Mouse (Mus musculus) heart, embryonic 12.5 days (tissue): ENCODE results near the gene Fkbp10. TPM values are rescaled to one million over a fixed set of nuclear protein-coding genes. Genes with fewer than 3 reads are reported as not detected.
A peak's percentile ranks its signal among the peaks of the same experiment; 100 is the strongest.

ENCODE experiments used
- ATAC-seq: fragments of 200-750 bp; cut with Nextera tagmentation; 2 replicates; pipeline ENCODE4 v1.8.0; 2017; ENCODE audit warnings: moderate TSS enrichment, moderate library complexity; ENCODE audit not compliant: insufficient number of reproducible peaks, low FRiP score
- H3K27ac ChIP-seq: fragments of 300-500 bp; sonication (generic); 2 replicates; pipeline ENCODE4 v1.5.1; 2016; ENCODE audit warnings: mild to moderate bottlenecking, moderate library complexity; ENCODE audit not compliant: poor library complexity, severe bottlenecking
- H3K27me3 ChIP-seq: fragments of 300-500 bp; sonication (generic); replicated peaks from 2 replicates; pipeline ENCODE4 v1.6.1; 2016; ENCODE audit warnings: mild to moderate bottlenecking, moderate library complexity
- H3K36me3 ChIP-seq: fragments of 300-500 bp; sonication (generic); 2 replicates; pipeline ENCODE4 v1.6.1; 2016; ENCODE audit warnings: mild to moderate bottlenecking, moderate library complexity
- H3K4me1 ChIP-seq: fragments of 300-500 bp; sonication (generic); replicated peaks from 2 replicates; pipeline ENCODE4 v1.6.1; 2016; ENCODE audit warnings: mild to moderate bottlenecking
- H3K4me2 ChIP-seq: fragments of 300-500 bp; sonication (generic); 2 replicates; pipeline ENCODE4 v1.6.1; 2016; ENCODE audit warnings: mild to moderate bottlenecking, moderate library complexity
- H3K4me3 ChIP-seq: fragments of 300-500 bp; sonication (generic); 2 replicates; pipeline ENCODE4 v1.5.1; 2016; ENCODE audit warnings: mild to moderate bottlenecking
- H3K9ac ChIP-seq: fragments of 300-500 bp; sonication (generic); 2 replicates; pipeline ENCODE4 v1.6.1; 2016; ENCODE audit warnings: mild to moderate bottlenecking, moderate library complexity
- H3K9me3 ChIP-seq: fragments of 300-500 bp; sonication (generic); replicated peaks from 2 replicates; pipeline ENCODE4 v1.6.1; 2016; ENCODE audit warnings: mild to moderate bottlenecking, moderate library complexity
- WGBS: fragments of 180-500 bp; shearing (Covaris S2); methylation state at CpG from one replicate; pipeline ENCODE4 v1.1.7; 2016; 5-methylcytosine and 5-hydroxymethylcytosine counted together
- polyA plus RNA-seq: library from polyadenylated mRNA; unstranded; fragments of >200 nt; fragmentation: Nextera tagmentation; extraction: Ambion mirVana; gene quantifications from 2 replicates; pipeline ENCODE4 v1.2.1, GENCODE M21; 2016

Fkbp10 gene
- polyA plus RNA-seq, 1 experiment from 2014 or later = 124 TPM

- peak; percentile 94 for ATAC-seq
- no peaks in the 10 kb centered on the region for H3K27me3 ChIP-seq
- WGBS = 2% methylated on average over 52 of the region's 52 CpGs
These were observed 25.4 kb downstream of the Fkbp10 start for GRCm38 (mm10) chr11:100440691-100441522.

GRCm38 (mm10) chr11:100441797-100442196, 26.3 kb downstream of the Fkbp10 start, which contains the start of the genes Nt5c3b and Klhl10:
TSS of gene Nt5c3b (minus strand) at chr11:100441808.
TSS of gene Klhl10 (plus strand) at chr11:100441917.
- no peaks in the 10 kb centered on the region for H3K27me3 ChIP-seq
- H3K27ac ChIP-seq = peak within 1 kb of the TSS; percentile 20; the same call in 1 of the 2 replicates
- H3K9ac ChIP-seq = peak within 1 kb of the TSS; percentile 93
- no peaks in the 10 kb centered on the region for H3K9me3 ChIP-seq
- WGBS = 83% methylated on average over 8 of the region's 8 CpGs
- ATAC-seq = no peak
- peaks cover 13% of the 10 kb centered on the region for H3K4me1 ChIP-seq
- H3K4me2 ChIP-seq = peak within 1 kb of the TSS; percentile 80
- H3K36me3 ChIP-seq = peaks cover 24% of the 10 kb centered on the region
- peak within 1 kb of the TSS; percentile 73 for H3K4me3 ChIP-seq

More at GRCm38 (mm10) chr11:100440691-100441522, 25.4 kb downstream of the Fkbp10 start:
- H3K4me1 ChIP-seq = peaks cover 13% of the 10 kb centered on the region
- peak overlapping the region; percentile 93 for H3K9ac ChIP-seq
- peak overlapping the region; percentile 80 for H3K4me2 ChIP-seq
- peak overlapping the region; percentile 73 for H3K4me3 ChIP-seq
- peaks cover 33% of the 10 kb centered on the region for H3K36me3 ChIP-seq
- peak overlapping the region; percentile 20; the same call in 1 of the 2 replicates for H3K27ac ChIP-seq
- no peaks in the 10 kb centered on the region for H3K9me3 ChIP-seq

DNA sequence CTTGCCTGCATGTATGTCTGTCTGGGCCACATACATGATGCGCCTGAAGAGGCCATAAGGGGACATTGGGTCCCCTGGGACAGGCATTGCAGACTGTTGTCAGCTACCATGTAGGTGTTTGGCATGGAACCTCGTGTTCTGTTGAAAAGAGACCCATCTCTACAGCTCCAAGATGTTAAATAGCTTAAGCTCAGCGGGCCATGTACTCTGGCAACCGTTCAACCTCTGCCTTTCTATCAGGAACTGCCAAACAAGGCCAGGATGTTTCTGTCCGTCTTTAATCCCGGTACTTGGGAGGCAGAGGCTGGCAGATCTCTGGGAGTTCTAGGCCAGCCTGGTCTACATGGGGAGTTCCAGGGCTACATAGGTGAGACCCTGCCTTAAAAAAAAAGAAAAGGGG, 27.1 kb downstream of the Fkbp10 start:
- ATAC-seq = no peak
- Histone ChIP-seq H3K9me3 (no peaks in the 10 kb centered on the region), H3K4me1 (peaks cover 13% of the 10 kb centered on the region), H3K4me2 (no peak overlapping the region), H3K27ac (no peak overlapping the region), H3K36me3 (peaks cover 16% of the 10 kb centered on the region), H3K27me3 (no peaks in the 10 kb centered on the region), H3K4me3 (no peak overlapping the region), H3K9ac (no peak overlapping the region)
- WGBS = 86% methylated on average over 6 of the region's 6 CpGs

DNA sequence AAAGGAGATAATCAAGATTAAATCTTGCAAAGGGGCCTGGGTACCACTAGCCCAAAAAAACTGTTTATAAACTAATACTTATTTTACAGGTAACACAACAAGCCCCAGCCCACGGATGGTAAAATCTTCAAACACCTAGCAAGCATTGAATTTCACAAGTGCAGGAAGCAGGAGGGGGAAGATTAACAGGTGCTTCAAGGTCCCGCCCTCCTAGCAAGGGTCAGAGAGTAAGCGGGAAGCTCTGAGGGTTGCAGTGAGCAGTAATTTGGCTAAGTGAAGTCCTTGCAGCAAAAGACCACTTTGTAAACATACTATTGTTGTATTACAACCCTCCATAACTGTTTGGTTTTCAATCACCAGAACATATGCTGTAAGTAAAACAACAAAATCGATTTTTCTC, 41.8 kb downstream of the Fkbp10 start:
- Histone ChIP-seq H3K4me2 (no peak overlapping the region), H3K4me3 (no peak overlapping the region), H3K27ac (no peak overlapping the region), H3K9me3 (no peaks in the 10 kb centered on the region), H3K36me3 (peaks cover 34% of the 10 kb centered on the region), H3K9ac (no peak overlapping the region), H3K4me1 (no peaks in the 10 kb centered on the region), H3K27me3 (no peaks in the 10 kb centered on the region)
- ATAC-seq = no peak
- 71% methylated on average over 4 of the region's 4 CpGs for WGBS

- Histone ChIP-seq H3K36me3 (peaks cover 38% of the 10 kb centered on the region), H3K9ac (no peak overlapping the region)
These were observed 42.2 kb downstream of the Fkbp10 start for GRCm38 (mm10) chr11:100457711-100458110.

GRCm38 (mm10) chr11:100462699-100463098, 47.2 kb downstream of the Fkbp10 start:
- Histone ChIP-seq H3K27ac (no peak overlapping the region), H3K36me3 (peaks cover 41% of the 10 kb centered on the region), H3K4me3 (no peak overlapping the region), H3K9ac (no peak overlapping the region), H3K4me2 (no peak overlapping the region), H3K9me3 (no peaks in the 10 kb centered on the region), H3K27me3 (no peaks in the 10 kb centered on the region), H3K4me1 (peaks cover 5% of the 10 kb centered on the region)
- 88% methylated on average over 10 of the region's 10 CpGs for WGBS
- no peak for ATAC-seq

More at GRCm38 (mm10) chr11:100457711-100458110, 42.2 kb downstream of the Fkbp10 start:
- Histone ChIP-seq H3K4me1 (no peaks in the 10 kb centered on the region), H3K9me3 (no peaks in the 10 kb centered on the region), H3K4me2 (no peak overlapping the region), H3K27me3 (no peaks in the 10 kb centered on the region), H3K27ac (no peak overlapping the region), H3K4me3 (no peak overlapping the region)
- no peak for ATAC-seq
- 89% methylated on average over 5 of the region's 5 CpGs for WGBS

- H3K27me3 ChIP-seq = no peaks in the 10 kb centered on the region
- no peak overlapping the region for H3K4me3 ChIP-seq
- no peak overlapping the region for H3K9ac ChIP-seq
- H3K27ac ChIP-seq = no peak overlapping the region
- peaks cover 13% of the 10 kb centered on the region for H3K4me1 ChIP-seq
- H3K4me2 ChIP-seq = no peak overlapping the region
- H3K9me3 ChIP-seq = no peaks in the 10 kb centered on the region
- no peak for ATAC-seq
- WGBS = 78% methylated on average over 1 of the region's 1 CpGs
- H3K36me3 ChIP-seq = peaks cover 38% of the 10 kb centered on the region
These were observed 49.8 kb downstream of the Fkbp10 start for GRCm38 (mm10) chr11:100465229-100465792.

DNA sequence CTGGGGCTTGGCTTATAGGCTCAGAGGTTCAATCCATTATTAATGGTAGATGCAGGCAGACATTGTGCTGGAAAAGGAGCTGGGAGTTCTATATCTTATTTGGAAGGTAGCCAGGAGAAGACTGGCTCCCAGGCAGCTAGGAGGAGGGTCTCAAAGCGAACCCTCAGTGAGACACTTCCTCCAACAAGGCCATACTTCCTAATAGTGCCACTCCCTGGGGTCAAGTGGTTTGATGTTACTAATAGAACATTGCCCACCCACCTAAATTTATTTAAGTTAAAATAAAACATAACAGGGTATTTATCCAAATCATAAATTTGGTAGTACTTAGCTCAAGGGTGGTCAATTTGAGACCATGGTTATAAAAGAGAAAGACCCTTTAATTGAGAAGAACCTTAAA, 50.3 kb downstream of the Fkbp10 start:
- Histone ChIP-seq H3K4me3 (no peak overlapping the region), H3K9me3 (no peaks in the 10 kb centered on the region), H3K36me3 (peaks cover 36% of the 10 kb centered on the region), H3K27ac (no peak overlapping the region), H3K4me2 (no peak overlapping the region), H3K4me1 (peaks cover 18% of the 10 kb centered on the region), H3K27me3 (no peaks in the 10 kb centered on the region), H3K9ac (no peak overlapping the region)
- ATAC-seq = no peak
- WGBS = 49% methylated on average over 1 of the region's 1 CpGs

DNA sequence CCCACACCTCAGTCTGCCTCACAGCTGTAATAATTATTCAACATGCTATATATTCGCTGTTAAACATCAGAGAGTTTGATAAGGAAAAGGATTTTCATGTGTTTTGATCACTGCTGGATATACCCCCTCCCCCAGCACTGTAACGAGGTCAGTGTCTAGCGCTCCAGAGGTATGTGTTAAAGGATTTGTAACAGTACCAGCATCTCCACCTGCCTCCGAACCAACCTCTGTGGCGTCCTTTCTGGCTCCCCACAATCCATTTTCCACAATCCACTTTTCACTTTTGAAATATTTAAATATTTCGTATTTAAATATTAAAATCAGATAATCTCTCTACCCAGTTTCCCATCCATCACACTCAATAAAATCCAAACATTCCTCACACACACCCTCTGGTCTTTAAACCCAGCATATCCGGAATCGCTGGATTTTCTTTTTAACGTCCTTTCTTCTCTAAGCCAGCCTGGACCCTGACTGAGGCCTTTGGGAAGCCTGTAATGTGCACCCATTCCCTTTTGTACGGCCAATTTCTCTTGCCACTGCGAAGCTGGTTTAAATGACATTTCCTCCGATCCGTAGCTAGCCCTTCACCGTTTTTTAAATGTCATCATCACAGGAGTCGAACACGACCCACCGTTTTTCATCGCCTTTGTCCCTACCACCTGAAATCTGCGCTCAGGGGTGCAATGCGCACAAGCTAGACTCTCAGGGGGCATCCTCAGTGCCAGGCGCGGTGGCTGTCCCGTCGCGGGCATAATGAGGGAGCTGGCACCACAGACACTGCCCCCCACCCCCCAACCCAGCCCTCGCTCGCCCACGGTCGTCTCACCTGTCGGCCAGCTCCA, 56.1 kb downstream of the Fkbp10 start:
- peak overlapping the region; percentile 99 for H3K4me2 ChIP-seq
- WGBS = 4% methylated on average over 30 of the region's 30 CpGs
- peak overlapping the region; percentile 96 for H3K9ac ChIP-seq
- peaks cover 19% of the 10 kb centered on the region for H3K4me1 ChIP-seq
- no peak overlapping the region for H3K27ac ChIP-seq
- H3K9me3 ChIP-seq = no peaks in the 10 kb centered on the region
- no peaks in the 10 kb centered on the region for H3K27me3 ChIP-seq
- H3K4me3 ChIP-seq = peak overlapping the region; percentile 83
- no peak; the same call in 1 of the 2 replicates for ATAC-seq
- H3K36me3 ChIP-seq = peaks cover 19% of the 10 kb centered on the region

GRCm38 (mm10) chr11:100472197-100472934, 56.9 kb downstream of the Fkbp10 start, which contains the start of gene Klhl11:
TSS of gene Klhl11 (minus strand) at chr11:100472741.
- Histone ChIP-seq H3K27me3 (no peaks in the 10 kb centered on the region), H3K36me3 (peaks cover 18% of the 10 kb centered on the region), H3K9ac (peak within 1 kb of the TSS; percentile 96), H3K9me3 (no peaks in the 10 kb centered on the region), H3K27ac (peak within 1 kb of the TSS; percentile 56), H3K4me2 (peak within 1 kb of the TSS; percentile 99), H3K4me3 (peak within 1 kb of the TSS; percentile 83), H3K4me1 (peaks cover 19% of the 10 kb centered on the region)
- ATAC-seq = peak; percentile 90
- WGBS = under 1% methylated on average over 83 of the region's 83 CpGs
